Mouse (Mus musculus): ENCODE measurements around the gene Farsa. TPM values are rescaled to one million over a fixed set of nuclear protein-coding genes. Genes with fewer than 3 reads are reported as not detected.

Gene Farsa
- polyA plus RNA-seq, 1 experiment from 2014 or later, result 112 TPM

GRCm38 (mm10) chr8:84888280-84888679 is 31.5 kb downstream of the Farsa start:
- peaks cover 6% of the 10 kb centered on the region for H3K4me1 ChIP-seq (ENCODE audit: control insufficient read depth, insufficient read depth, low read depth, low read length)
- peaks cover 12% of the 10 kb centered on the region for H3K36me3 ChIP-seq (ENCODE audit: control insufficient read depth, insufficient read depth, low read length)
- no peak for ATAC-seq

GRCm38 (mm10) chr8:84889141-84889540 is 32.4 kb downstream of the Farsa start:
- no peak for ATAC-seq
- Histone ChIP-seq H3K4me1 (ENCODE audit: control insufficient read depth, insufficient read depth, low read depth, low read length) (peaks cover 9% of the 10 kb centered on the region), H3K27ac (ENCODE audit: low read depth, low read length) (no peak overlapping the region), H3K4me3 (ENCODE audit: low read length) (no peak overlapping the region), H3K9me3 (ENCODE audit: control insufficient read depth, low read length) (no peaks in the 10 kb centered on the region), H3K4me2 (ENCODE audit: low read length) (no peak overlapping the region), H3K9ac (ENCODE audit: low read depth, low read length) (no peak overlapping the region), H3K36me3 (ENCODE audit: control insufficient read depth, insufficient read depth, low read length) (peaks cover 12% of the 10 kb centered on the region), H3K27me3 (replicated peaks; ENCODE audit: control insufficient read depth, insufficient read depth, low read length) (no peaks in the 10 kb centered on the region)
- 86% methylated on average over 1 of the region's 1 CpGs for WGBS

More at GRCm38 (mm10) chr8:84888280-84888679, 31.5 kb downstream of the Farsa start:
- H3K27ac ChIP-seq (ENCODE audit: low read depth, low read length), result no peak overlapping the region
- no peak overlapping the region for H3K9ac ChIP-seq (ENCODE audit: low read depth, low read length)
- H3K4me2 ChIP-seq (ENCODE audit: low read length), result no peak overlapping the region
- no peak overlapping the region for H3K4me3 ChIP-seq (ENCODE audit: low read length)
- 95% methylated on average over 3 of the region's 3 CpGs for WGBS
- H3K9me3 ChIP-seq (ENCODE audit: control insufficient read depth, low read length), result no peaks in the 10 kb centered on the region
- no peaks in the 10 kb centered on the region for H3K27me3 ChIP-seq (replicated peaks; ENCODE audit: control insufficient read depth, insufficient read depth, low read length)

- Histone ChIP-seq H3K9me3 (ENCODE audit: control insufficient read depth, low read length) (no peaks in the 10 kb centered on the region), H3K4me3 (ENCODE audit: low read length) (peak overlapping the region; percentile 73), H3K36me3 (ENCODE audit: control insufficient read depth, insufficient read depth, low read length) (peaks cover 4% of the 10 kb centered on the region), H3K9ac (ENCODE audit: low read depth, low read length) (peak overlapping the region; percentile 79), H3K27me3 (replicated peaks; ENCODE audit: control insufficient read depth, insufficient read depth, low read length) (no peaks in the 10 kb centered on the region), H3K27ac (ENCODE audit: low read depth, low read length) (peak overlapping the region; percentile 65), H3K4me2 (ENCODE audit: low read length) (peak overlapping the region; percentile 69), H3K4me1 (ENCODE audit: control insufficient read depth, insufficient read depth, low read depth, low read length) (peaks cover 12% of the 10 kb centered on the region)
- 12% methylated on average over 31 of the region's 31 CpGs for WGBS
- ATAC-seq, result peak; percentile 63
These were observed 36.4 kb downstream of the Farsa start for GRCm38 (mm10) chr8:84892993-84893708.

GRCm38 (mm10) chr8:84893709-84894134 is 36.9 kb downstream of the Farsa start, which contains the start of gene Gcdh:
Gene Gcdh, minus strand, starts transcription at chr8:84893921.
- peak; percentile 99 for ATAC-seq
- Histone ChIP-seq H3K4me2 (ENCODE audit: low read length) (peak within 1 kb of the TSS; percentile 69), H3K27ac (ENCODE audit: low read depth, low read length) (peak within 1 kb of the TSS; percentile 65), H3K9ac (ENCODE audit: low read depth, low read length) (peak within 1 kb of the TSS; percentile 79), H3K4me1 (ENCODE audit: control insufficient read depth, insufficient read depth, low read depth, low read length) (peaks cover 12% of the 10 kb centered on the region), H3K9me3 (ENCODE audit: control insufficient read depth, low read length) (no peaks in the 10 kb centered on the region), H3K4me3 (ENCODE audit: low read length) (peak within 1 kb of the TSS; percentile 73), H3K27me3 (replicated peaks; ENCODE audit: control insufficient read depth, insufficient read depth, low read length) (no peaks in the 10 kb centered on the region), H3K36me3 (ENCODE audit: control insufficient read depth, insufficient read depth, low read length) (no peaks in the 10 kb centered on the region)
- WGBS, result under 1% methylated on average over 11 of the region's 11 CpGs

GRCm38 (mm10) chr8:84895963-84896362 is 39.2 kb downstream of the Farsa start:
- H3K27me3 ChIP-seq (replicated peaks; ENCODE audit: control insufficient read depth, insufficient read depth, low read length), result no peaks in the 10 kb centered on the region
- no peaks in the 10 kb centered on the region for H3K36me3 ChIP-seq (ENCODE audit: control insufficient read depth, insufficient read depth, low read length)
- no peak overlapping the region for H3K4me3 ChIP-seq (ENCODE audit: low read length)
- ATAC-seq, result no peak
- H3K27ac ChIP-seq (ENCODE audit: low read depth, low read length), result no peak overlapping the region
- H3K4me1 ChIP-seq (ENCODE audit: control insufficient read depth, insufficient read depth, low read depth, low read length), result peaks cover 12% of the 10 kb centered on the region
- H3K9me3 ChIP-seq (ENCODE audit: control insufficient read depth, low read length), result no peaks in the 10 kb centered on the region
- WGBS, result 83% methylated on average over 5 of the region's 5 CpGs
- H3K9ac ChIP-seq (ENCODE audit: low read depth, low read length), result no peak overlapping the region
- H3K4me2 ChIP-seq (ENCODE audit: low read length), result no peak overlapping the region

GRCm38 (mm10) chr8:84901071-84901470 is 44.3 kb downstream of the Farsa start:
- WGBS, result 81% methylated on average over 4 of the region's 4 CpGs
- Histone ChIP-seq H3K36me3 (ENCODE audit: control insufficient read depth, insufficient read depth, low read length) (no peaks in the 10 kb centered on the region), H3K27ac (ENCODE audit: low read depth, low read length) (no peak overlapping the region), H3K4me1 (ENCODE audit: control insufficient read depth, insufficient read depth, low read depth, low read length) (peaks cover 10% of the 10 kb centered on the region), H3K9me3 (ENCODE audit: control insufficient read depth, low read length) (no peaks in the 10 kb centered on the region), H3K4me2 (ENCODE audit: low read length) (no peak overlapping the region), H3K27me3 (replicated peaks; ENCODE audit: control insufficient read depth, insufficient read depth, low read length) (0 out of 2 replicates have a peak, but pooled peaks cover 5% of the 10 kb centered on the region), H3K4me3 (ENCODE audit: low read length) (no peak overlapping the region), H3K9ac (ENCODE audit: low read depth, low read length) (no peak overlapping the region)
- ATAC-seq, result no peak

GRCm38 (mm10) chr8:84901752-84902151 is 45.0 kb downstream of the Farsa start, which contains the start of gene Klf1:
Gene Klf1, plus strand, starts transcription at chr8:84901928.
- H3K9ac ChIP-seq (ENCODE audit: low read depth, low read length), result peak within 1 kb of the TSS; percentile 74
- H3K4me2 ChIP-seq (ENCODE audit: low read length), result peak within 1 kb of the TSS; percentile 98
- no peak within 1 kb of the TSS for H3K27ac ChIP-seq (ENCODE audit: low read depth, low read length)
- ATAC-seq, result no peak
- peak within 1 kb of the TSS; percentile 54 for H3K4me3 ChIP-seq (ENCODE audit: low read length)
- WGBS, result 83% methylated on average over 3 of the region's 3 CpGs
- H3K4me1 ChIP-seq (ENCODE audit: control insufficient read depth, insufficient read depth, low read depth, low read length), result peaks cover 10% of the 10 kb centered on the region
- no peaks in the 10 kb centered on the region for H3K36me3 ChIP-seq (ENCODE audit: control insufficient read depth, insufficient read depth, low read length)
- no peaks in the 10 kb centered on the region for H3K9me3 ChIP-seq (ENCODE audit: control insufficient read depth, low read length)
- 0 out of 2 replicates have a peak, but pooled peaks cover 5% of the 10 kb centered on the region for H3K27me3 ChIP-seq (replicated peaks; ENCODE audit: control insufficient read depth, insufficient read depth, low read length)

- Histone ChIP-seq H3K4me1 (ENCODE audit: control insufficient read depth, insufficient read depth, low read depth, low read length) (peaks cover 10% of the 10 kb centered on the region), H3K9ac (ENCODE audit: low read depth, low read length) (peak overlapping the region; percentile 74), H3K36me3 (ENCODE audit: control insufficient read depth, insufficient read depth, low read length) (no peaks in the 10 kb centered on the region), H3K27me3 (replicated peaks; ENCODE audit: control insufficient read depth, insufficient read depth, low read length) (0 out of 2 replicates have a peak, but pooled peaks cover 5% of the 10 kb centered on the region), H3K4me3 (ENCODE audit: low read length) (peak overlapping the region; percentile 54), H3K4me2 (ENCODE audit: low read length) (peak overlapping the region; percentile 98), H3K9me3 (ENCODE audit: control insufficient read depth, low read length) (no peaks in the 10 kb centered on the region), H3K27ac (ENCODE audit: low read depth, low read length) (no peak overlapping the region)
- WGBS, result 8% methylated on average over 11 of the region's 24 CpGs
- no peak for ATAC-seq
These were observed 45.7 kb downstream of the Farsa start for GRCm38 (mm10) chr8:84902367-84902919.

All from hindbrain, embryonic 16.5 days (tissue).